Mouse (Mus musculus) right cerebral cortex, postnatal 14 days (tissue): Measurements from ENCODE around the gene Gm5797.
A peak's percentile ranks its signal among the peaks of the same experiment; 100 is the strongest.
"Not testable (repeated sequence)": the region's sequence is repeated elsewhere in the genome, so short reads cannot be mapped to it uniquely, and the experiment has no call there.

Experiments
- DNase-seq: peaks from one replicate; pipeline ENCODE4 v3.0.0; 2022

The Gm5797 gene

GRCm38 (mm10) chr14:7332295-7332694, at the start of gene Gm5797:
Gene Gm5797 (minus strand): TSS chr14:7332395.
- DNase-seq, result not testable (repeated sequence)

GRCm38 (mm10) chr14:7365034-7365433, 32.8 kb upstream of the Gm5797 start, which contains the start of gene Gm8374:
Gene Gm8374 (minus strand): TSS chr14:7365134.
- DNase-seq, result not testable (repeated sequence)

GRCm38 (mm10) chr14:7315093-7315492, 17.1 kb downstream of the Gm5797 start:
- peak; percentile 11 for DNase-seq

- peak; percentile 4 for DNase-seq
Measured at GRCm38 (mm10) chr14:7314661-7315060, 17.5 kb downstream of the Gm5797 start, which contains the start of gene Gm3739. Gene Gm3739 (minus strand): TSS chr14:7315049.
